Mouse (Mus musculus) bone marrow macrophage, adult 2 months (primary cell): Measurements from ENCODE around the gene Hist1h2ak. TPM values are rescaled to one million over a fixed set of nuclear protein-coding genes. Genes with fewer than 3 reads are reported as not detected.

Experiments
- H3K27ac ChIP-seq: 2 replicates; pipeline ENCODE4 v1.5.1; 2012; ENCODE audit warnings: low read depth, low read length; ENCODE audit not compliant: insufficient read depth
- H3K4me1 ChIP-seq: 2 replicates; pipeline ENCODE4 v1.6.1; 2012; ENCODE audit warnings: low read length; ENCODE audit not compliant: control insufficient read depth, insufficient read depth
- H3K4me3 ChIP-seq: 2 replicates; pipeline ENCODE4 v1.5.1; 2012; ENCODE audit warnings: mild to moderate bottlenecking, low read length, moderate library complexity; ENCODE audit not compliant: insufficient read depth
- CTCF ChIP-seq: IDR thresholded peaks from 2 replicates; pipeline ENCODE4 v1.5.1; 2012; ENCODE audit warnings: low read depth, mild to moderate bottlenecking, low read length, moderate library complexity
- POLR2A ChIP-seq: IDR thresholded peaks from 2 replicates; pipeline ENCODE4 v1.6.1; 2012; ENCODE audit warnings: mild to moderate bottlenecking, low read depth, low read length, borderline replicate concordance
- polyA plus RNA-seq: library from polyadenylated mRNA; stranded (reverse); fragments of >200 nt; gene quantifications from 2 replicates; pipeline ENCODE4 v1.2.4, GENCODE M21; 2012; ENCODE audit not compliant: missing spikeins, insufficient read depth, insufficient read length

Gene Hist1h2ak
- polyA plus RNA-seq, 1 experiment, result 4.9 TPM

GRCm38 (mm10) chr13:21718381-21719080 lies 35.1 kb downstream of the Hist1h2ak start:
- TF ChIP-seq POLR2A (no peak), CTCF (no peak)
- Histone ChIP-seq H3K4me1 (peaks cover 16% of the 10 kb centered on the region), H3K27ac (peak overlapping the region; percentile 90), H3K4me3 (peak overlapping the region; percentile 31)

GRCm38 (mm10) chr13:21717397-21718357 lies 36.0 kb downstream of the Hist1h2ak start, which contains the start of gene Hist1h3h:
Hist1h3h (plus strand) TSS chr13:21717659.
- H3K27ac ChIP-seq, result peak within 1 kb of the TSS; percentile 90
- H3K4me1 ChIP-seq, result peaks cover 15% of the 10 kb centered on the region
- peak within 1 kb of the TSS; percentile 64 for H3K4me3 ChIP-seq

DNA sequence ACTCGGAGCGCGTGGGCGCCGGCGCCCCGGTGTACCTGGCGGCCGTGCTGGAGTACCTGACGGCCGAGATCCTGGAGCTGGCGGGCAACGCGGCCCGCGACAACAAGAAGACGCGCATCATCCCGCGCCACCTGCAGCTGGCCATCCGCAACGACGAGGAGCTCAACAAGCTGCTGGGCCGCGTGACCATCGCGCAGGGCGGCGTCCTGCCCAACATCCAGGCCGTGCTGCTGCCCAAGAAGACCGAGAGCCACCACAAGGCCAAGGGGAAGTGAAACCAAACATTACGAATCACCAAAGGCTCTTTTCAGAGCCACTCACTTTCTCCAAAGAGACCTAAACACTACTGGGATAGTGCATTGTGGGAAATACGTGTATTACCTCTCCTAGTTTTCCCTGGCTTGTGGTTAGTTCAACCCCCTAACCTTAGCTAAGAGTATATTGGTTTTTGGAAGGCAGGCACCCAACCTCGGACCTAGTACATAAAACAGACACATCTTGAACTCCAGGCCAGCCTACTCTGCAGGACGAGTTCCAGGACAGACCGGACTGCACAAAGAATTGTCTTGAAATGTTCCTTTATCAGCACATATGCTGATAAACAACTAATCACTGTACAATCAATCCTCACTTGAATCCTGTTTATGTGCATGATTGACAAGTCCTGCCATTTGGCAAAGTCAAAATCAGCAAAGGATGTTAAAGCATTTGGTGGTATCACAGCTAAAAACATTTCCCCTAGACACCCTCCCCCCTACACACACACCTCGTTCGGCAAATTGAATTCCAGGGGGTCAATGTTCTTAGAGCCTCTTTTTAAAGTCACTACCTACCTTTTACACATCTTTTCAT lies 36.9 kb downstream of the Hist1h2ak start:
- H3K4me3 ChIP-seq, result peak overlapping the region; percentile 62
- peaks cover 13% of the 10 kb centered on the region for H3K4me1 ChIP-seq
- H3K27ac ChIP-seq, result peak overlapping the region; percentile 88

DNA sequence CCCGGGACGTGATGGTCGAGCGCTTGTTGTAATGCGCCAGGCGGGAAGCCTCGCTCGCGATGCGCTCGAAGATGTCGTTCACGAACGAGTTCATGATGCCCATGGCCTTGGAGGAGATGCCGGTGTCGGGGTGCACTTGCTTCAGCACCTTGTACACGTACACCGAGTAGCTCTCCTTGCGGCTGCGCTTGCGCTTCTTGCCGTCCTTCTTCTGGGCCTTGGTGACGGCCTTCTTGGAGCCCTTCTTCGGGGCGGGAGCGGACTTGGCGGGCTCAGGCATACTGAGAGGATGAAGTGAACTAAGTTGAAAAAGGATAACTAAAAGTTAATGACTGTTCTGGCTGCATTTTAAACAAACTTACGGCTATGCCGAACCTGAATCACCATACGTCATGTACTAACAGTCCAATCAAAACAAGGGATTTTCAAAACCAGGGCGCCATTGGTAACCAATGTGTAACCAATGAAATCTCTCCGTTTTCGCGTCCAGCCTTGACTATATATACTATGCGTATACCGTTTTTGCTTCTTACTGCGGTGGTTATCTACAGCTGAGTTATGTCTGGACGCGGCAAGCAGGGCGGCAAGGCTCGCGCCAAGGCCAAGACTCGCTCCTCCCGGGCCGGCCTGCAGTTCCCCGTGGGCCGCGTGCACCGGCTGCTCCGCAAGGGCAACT lies 37.6 kb downstream of the Hist1h2ak start, which contains the start of the genes Hist1h2bl and Hist1h2ai:
Hist1h2bl (minus strand) TSS at position 280 of the 676 bp plus-strand sequence.
Hist1h2ai (plus strand) TSS at position 559 of the 676 bp plus-strand sequence.
- peak within 1 kb of the TSS; percentile 88 for H3K27ac ChIP-seq
- H3K4me1 ChIP-seq, result peaks cover 13% of the 10 kb centered on the region

DNA sequence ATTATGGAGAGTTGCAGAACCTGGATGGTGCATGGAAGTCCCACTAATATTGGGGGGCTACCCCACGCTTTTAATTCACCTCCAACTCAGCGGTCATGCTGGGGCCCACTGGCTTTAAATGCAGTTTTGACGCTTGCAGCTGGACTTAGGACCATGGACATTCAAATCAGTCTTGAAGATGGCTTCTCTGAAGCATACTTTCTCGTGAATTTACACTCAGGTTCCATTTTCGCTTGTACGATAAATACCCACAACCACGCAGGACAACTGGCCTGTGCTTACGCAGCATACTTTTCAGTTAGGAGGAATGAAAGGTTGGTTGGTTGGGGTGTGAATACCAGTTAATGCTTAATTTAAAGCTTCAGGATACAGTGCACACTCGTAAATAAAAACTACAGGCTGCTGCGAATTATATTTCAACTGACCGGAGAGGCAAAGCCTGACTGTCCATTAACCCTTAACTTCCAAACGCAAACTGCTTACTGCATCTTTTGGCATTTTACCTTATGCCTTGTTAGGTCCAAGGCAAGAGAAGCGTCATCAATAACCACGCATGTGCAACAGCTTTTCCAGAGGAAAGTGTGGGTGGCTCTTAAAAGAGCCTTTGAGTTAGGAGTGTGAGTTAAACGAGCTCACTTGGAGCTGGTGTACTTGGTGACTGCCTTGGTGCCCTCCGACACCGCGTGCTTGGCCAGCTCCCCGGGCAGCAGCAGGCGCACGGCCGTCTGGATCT lies 38.3 kb downstream of the Hist1h2ak start:
- TF ChIP-seq POLR2A (no peak), CTCF (no peak)
- peak overlapping the region; percentile 52 for H3K4me3 ChIP-seq
- H3K27ac ChIP-seq, result peak overlapping the region; percentile 68
- H3K4me1 ChIP-seq, result peaks cover 11% of the 10 kb centered on the region

More for the DNA sequence above, 37.6 kb downstream of the Hist1h2ak start, which contains the start of the genes Hist1h2bl and Hist1h2ai:
- H3K4me3 ChIP-seq, result peak within 1 kb of the TSS; percentile 62

GRCm38 (mm10) chr13:21714725-21715124 lies 38.9 kb downstream of the Hist1h2ak start:
- peaks cover 6% of the 10 kb centered on the region; the same call in 1 of the 2 replicates for H3K4me1 ChIP-seq
- TF ChIP-seq CTCF (no peak), POLR2A (no peak)
- peak overlapping the region; percentile 52 for H3K4me3 ChIP-seq
- H3K27ac ChIP-seq, result no peak overlapping the region

DNA sequence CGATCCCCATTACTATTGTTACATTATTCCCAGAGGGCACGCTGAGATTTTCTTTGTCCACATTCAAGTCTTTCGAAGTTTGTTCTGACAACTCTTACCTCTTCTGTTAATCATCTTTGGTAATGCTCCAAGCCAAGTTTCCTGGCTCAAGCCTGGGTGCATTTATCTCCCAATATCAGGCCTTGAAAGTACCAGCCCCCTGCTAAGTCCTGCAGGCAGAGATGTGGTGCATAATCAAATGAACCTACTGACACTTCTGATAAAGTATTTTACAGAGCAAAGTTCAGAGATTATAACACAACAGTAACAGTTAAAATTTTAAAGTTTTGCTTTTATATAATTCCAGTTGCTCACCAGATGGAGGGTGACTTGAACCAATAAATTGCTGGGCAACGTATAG lies 41.9 kb downstream of the Hist1h2ak start:
- H3K4me1 ChIP-seq, result no peaks in the 10 kb centered on the region
- TF ChIP-seq POLR2A (no peak), CTCF (no peak)
- no peak overlapping the region for H3K27ac ChIP-seq
- H3K4me3 ChIP-seq, result peak overlapping the region; percentile 70

- Histone ChIP-seq H3K27ac (no peak overlapping the region), H3K4me3 (peak overlapping the region; percentile 70), H3K4me1 (no peaks in the 10 kb centered on the region)
- no peak for TF ChIP-seq CTCF
- no peak for TF ChIP-seq POLR2A
Measured at GRCm38 (mm10) chr13:21710821-21711525, 42.7 kb downstream of the Hist1h2ak start.
